Mouse (Mus musculus) megakaryocyte, embryonic 14.5 days (primary cell): ENCODE data around the gene Gm4707.

Experiments used
- FLI1 ChIP-seq: IDR thresholded peaks from 2 replicates; pipeline ENCODE4 v1.6.1; 2012; ENCODE audit warnings: low read length, inconsistent platforms, mixed read lengths
- GATA1 ChIP-seq: IDR thresholded peaks from 3 replicates; pipeline ENCODE4 v1.6.1; 2012; ENCODE audit warnings: mixed read lengths, low read length, inconsistent platforms, borderline replicate concordance

DNA sequence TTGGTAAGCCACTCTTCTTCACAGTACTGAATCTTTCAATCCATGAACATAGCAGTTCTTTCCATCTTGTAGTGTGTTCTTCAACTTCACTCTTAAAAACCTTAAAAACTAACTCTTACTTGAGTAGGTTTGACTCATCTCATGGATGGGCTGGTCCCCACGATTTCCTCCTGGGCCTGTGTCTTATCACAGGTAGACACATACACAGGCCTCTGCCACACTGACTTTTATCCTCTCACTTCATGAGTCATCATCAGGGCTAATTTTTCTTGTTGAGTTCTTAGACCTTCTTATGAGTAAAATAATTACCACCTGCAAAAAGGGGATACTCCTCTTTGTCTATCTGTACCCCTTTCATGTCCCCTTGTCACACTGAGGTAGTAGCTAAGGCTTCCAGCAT lies 42.7 kb downstream of the Gm4707 start:
- TF ChIP-seq GATA1 (no peak), FLI1 (no peak)
